Mouse (Mus musculus) kidney, adult 11 months (tissue): ENCODE data around the gene Stac2.

Experiments
- DNase-seq: peaks from one replicate; pipeline ENCODE4 v3.0.0; 2022

Gene Stac2

DNA sequence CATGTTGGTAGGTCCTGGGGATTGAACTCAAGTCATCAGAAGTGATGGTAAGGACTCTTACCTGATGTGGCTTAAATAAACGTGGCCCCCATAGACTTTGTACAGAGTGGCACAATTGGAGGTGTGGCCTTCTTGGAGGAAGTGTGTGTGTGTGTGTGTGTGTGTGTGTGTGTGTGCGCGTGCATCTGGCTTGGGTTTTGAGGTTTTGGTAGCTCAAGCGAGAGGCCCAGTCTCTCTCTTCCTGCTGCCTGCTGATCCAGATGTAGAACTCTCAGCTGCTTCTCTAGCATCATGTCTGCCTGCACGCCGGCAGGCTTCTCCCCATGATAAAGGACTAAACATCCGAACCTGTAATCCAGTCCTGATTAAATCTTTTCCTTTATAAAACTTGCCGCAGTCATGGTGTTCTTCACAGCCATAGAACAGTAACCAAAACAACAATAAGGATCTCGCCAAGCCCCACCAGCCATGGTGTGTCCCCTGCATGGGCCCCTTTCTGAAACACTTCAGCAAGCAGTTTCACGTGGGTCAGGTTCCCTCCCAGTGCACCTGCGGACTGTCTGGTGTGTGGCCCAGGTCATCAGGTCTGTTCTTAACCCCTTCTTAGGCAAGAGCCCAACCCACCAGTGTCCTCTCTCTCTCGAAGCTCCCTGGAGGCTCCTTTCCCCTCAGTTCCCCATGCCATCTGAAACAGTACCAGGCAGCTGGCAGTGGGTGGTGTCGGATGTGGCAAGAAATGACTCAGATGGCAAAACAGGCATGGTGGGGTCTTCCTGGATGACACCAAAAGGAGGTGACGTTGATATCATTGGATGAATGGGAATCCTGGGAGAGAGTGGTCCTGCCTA is 3.4 kb downstream of the Stac2 start:
- DNase-seq, result no peak

DNA sequence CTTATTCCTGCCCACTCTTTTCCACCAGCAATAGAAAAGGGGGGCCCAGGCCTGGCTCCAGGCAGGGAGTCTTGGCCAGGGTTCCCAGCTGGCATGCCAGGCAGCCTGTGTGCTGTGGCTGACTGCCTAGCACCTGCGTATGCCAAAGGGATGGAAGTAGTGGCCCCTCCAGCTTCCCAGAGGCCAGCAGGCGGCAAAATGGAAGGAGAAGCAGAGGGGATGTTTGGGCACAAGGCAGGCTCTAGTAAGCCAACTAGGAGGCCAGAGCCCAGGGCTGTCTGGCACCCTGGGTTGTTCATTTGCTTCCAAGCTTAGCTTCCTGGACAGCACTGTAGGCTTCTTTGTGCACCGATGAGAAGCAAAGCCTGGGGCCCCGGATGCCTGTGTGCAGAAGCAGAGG is 5.5 kb downstream of the Stac2 start:
- no peak for DNase-seq

DNA sequence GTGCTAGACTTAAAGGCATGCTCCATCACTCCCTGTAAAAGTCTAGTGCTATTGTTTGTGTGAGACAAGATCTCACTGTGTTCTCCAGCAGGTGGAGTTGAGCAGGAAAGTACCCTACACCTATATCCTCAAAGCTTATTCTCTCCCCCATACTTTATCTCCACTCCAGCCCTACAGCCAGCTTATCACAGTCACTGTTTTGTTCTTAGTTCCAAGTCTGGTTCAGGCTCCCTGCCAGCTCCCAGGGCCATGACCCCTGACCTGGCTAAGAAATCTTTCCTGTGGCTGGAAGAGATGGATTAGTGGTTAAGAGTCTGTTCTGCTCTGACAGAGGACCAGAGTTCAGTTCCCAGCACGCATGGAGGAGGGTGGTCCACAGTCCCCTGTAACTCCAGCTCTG is 6.8 kb downstream of the Stac2 start:
- no peak for DNase-seq

DNA sequence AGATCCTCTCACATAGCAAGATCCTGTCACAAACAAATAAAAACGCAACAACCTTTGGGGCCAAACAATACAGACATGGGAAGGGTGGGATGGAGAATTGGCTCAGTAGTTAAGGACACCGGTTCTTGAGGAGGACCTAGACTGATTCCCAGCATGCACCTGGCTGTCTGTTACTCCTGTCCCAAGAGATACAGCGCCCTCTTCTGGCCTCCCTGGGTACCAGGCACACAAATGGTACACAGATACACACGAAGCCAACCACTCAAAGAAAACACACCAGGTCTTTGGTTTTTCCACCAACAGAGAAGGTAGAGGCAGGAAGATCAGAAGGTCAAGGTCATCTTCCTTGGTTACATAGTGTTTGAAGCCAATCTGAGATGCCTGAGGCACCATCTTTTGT is 7.7 kb downstream of the Stac2 start:
- DNase-seq, result no peak

DNA sequence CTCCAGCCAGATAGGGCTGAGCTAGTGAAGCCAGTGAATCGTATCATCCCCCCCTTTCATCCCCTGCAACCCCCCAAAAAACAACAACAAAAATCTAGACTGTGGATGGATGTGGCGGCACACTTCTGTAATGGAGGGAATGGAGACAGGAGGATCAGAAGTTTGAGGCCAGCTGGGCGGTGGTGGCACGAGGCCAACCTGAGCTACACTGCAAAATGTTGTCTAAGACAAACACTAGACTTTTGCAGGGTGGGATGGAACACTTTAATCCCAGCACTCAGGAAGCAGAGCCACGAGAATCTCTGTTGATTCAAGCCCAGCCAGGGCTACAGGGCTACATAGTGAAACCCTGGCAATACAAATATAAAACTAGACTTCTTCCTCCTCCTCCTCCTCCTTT is 9.2 kb downstream of the Stac2 start:
- no peak for DNase-seq

DNA sequence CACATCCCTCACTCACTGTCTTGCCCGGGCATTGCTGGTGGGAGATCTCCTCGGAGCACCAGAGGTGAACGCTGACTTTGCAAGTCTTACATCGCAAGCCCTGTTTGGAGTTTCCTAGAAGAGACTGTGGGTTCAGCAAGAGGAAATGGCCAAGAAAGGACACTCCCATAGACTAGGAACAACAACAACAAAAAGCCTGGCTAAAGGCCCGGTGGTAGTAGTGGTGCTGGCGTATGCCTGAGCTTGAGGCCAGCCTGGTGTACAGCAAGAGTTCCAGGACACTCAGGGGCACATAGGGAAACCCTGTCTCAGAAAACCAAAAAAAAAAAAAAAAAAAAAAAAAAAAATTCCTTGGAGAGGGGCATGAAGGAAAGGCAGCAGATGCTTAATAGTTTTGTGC is 10.5 kb downstream of the Stac2 start:
- DNase-seq, result no peak

DNA sequence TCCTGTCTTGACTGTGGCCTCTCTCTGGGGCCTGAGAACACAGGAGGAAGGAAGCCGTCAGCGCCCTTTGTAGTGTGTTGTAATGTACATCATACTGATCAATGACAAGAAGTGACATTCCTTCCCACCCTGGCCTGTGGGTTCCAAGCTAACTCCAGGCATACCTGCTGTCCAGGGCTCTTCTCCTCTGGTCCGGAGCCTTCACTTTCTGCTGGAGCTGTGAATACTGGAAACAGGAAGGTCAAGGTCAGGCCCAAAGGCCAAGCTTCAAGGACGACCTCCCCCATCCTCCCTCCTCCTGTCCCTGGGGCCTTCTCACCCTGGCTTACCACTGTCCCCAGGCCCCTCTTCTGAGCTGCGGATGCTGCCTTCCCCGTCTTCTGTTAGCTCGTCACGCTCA is 12.3 kb downstream of the Stac2 start:
- no peak for DNase-seq

DNA sequence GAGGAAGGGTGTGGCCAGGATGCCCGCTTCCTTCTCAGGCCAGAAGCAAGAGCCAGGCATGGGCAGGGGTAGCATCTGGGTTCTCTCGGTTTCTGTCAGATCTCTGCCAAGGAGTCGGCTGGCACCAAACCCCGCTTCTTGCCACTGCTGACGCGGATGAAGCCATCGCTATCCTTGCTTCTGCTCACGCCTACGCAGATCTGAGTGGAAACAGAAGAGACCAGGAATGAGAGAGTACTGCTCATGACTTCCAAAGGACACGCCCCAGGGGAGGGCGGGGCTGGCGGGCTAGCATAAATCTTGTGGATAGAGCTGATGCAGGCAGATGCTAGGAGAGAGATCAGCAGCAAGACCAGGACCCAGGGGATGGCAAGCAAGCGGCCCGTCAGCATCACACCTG is 15.4 kb downstream of the Stac2 start:
- no peak for DNase-seq

DNA sequence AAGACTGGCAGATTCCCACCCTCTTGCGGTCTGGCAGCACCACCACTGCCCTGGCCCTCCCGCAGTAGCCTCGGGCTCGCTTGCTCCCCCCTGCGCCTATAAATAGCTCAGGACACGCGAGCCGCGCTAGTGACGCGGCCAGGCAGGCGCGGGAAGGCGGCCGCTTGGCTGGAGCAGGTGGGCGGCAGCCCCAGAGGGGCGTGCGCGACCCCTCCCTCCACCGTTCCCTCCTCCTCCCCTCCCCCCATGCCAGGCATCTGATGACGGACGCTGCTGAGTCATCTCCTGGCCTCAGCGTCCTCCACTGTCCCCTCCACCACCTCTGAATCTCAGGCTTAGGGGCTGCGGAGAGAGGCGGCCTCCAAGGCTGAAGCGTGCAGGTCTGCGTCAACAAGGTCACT is 17.3 kb downstream of the Stac2 start:
- DNase-seq, result no peak

DNA sequence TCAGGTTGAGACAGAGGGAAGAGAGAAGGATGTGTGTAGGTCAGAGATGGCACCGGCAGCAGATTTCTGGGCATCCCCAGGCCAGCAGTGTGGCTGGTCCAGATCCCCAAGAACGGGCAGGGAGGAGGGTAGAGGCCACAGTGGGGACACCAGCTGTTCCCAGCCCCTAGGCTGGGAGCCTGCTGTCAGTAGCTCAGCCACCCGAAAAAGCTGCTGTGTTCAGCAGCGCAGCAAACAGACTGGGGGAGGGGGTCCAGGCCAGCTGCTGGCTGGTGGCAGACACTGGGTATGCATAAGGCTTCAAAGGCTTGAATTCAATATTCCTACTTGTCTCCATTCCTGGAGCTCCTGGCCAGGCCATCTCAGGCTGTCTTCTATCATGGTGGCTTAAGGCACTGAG is 18.4 kb downstream of the Stac2 start:
- DNase-seq, result no peak

DNA sequence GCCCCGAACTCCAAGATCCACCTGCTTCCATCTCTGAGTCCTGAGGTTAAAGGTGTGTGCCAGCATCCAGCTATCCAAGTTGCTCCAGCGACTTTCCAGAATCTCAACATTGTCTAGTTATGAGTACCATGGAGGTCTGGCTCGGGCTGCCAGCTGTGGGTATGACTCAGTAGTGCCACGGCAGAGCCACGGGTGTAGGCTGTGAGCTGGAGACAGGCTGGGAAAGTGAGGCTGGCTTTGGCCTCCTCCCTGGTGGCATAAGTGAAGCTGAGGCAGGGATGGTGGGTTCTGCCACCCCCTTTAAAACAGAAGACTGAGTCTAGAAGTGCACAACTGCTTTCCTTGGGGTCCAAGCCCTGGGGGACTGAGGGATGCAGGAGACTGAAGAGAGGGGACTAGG is 19.2 kb downstream of the Stac2 start:
- DNase-seq, result no peak

DNA sequence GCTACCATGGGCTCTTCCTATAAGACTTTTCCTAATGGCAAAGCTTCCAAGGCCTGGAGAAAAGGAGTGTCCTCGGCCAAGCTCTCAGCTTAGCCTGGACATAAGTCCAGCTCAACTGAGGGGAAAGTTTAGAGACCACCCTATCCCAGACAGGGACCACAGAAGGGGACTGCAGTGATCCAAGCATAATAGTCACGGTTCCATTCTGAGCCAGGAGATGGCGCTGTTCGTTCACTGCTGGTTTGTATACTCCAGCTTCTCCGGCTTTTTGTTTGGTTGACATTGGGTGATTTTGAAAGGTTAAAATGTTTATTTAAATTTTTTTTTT is 21.9 kb downstream of the Stac2 start:
- peak; percentile 44 for DNase-seq

DNA sequence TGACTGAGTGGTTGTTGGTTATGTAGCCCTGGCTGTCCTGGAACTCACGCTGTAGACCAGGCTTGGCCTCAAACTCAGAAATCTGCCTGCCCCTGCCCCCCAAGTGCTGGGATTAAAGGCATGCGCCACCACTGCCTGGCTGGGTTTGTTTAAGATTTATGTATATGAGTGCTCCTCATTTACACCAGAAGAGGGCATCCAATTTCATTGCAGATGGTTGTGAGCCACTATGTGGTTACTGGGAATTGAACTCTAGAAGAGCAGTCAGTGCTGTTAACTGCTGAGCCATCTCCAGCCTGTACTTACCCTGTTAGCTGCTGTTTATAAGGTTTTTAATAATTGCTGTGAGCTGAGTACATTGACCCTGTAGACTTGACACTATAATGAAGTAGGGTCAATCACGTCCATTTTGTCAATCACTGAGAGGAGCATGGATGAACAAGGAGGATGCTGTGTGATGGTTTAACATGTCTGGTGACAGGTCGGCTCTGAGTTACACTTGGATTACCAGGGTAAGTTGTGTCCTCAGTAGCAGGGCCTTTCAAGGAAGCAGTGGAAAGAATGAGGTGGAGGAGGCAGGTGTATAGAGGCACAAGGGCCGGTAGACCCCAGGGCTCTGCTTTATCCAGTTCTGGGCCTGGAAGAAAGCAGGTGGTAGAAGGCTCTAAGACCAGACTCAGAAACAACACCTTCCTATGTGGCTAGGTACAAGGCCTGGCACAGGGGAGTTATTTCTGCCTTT is 22.4 kb downstream of the Stac2 start:
- no peak for DNase-seq

DNA sequence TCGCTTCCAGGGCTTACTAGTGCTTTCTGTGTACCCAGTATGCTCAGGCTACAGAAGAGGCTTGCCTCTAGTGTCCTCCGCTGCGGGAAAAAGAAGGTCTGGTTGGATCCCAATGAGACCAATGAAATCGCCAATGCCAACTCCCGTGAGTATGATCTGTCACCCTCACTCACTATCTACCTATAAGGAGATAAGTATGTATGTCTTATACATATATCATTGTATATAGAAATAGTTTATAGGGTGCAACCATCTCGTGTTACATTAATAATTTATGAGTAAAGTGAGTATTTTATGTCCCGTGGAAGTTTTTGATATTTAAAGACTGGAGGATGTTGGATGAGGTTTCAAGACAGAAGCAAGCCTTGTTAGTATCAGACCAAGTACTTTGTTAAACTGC is 25.5 kb downstream of the Stac2 start:
- DNase-seq, result no peak

DNA sequence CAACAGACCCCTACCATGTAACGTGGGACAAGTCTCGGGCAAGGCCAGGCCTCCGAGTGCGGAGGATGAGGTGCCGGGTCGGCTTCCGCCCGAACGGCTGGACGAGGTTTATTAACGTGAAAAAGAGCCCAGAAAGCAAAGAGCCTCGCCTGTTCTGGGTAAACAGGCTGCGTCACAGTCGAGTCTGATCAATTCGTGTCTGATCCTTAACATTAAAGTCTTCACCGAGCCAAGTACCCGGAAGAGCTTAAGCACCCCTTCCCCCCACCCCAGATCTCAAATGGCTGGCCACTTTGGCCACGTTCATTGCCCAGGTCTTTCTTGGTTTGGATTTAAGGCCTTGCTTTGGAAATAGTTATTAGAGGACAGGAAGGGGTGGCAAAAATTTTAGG is 26.0 kb downstream of the Stac2 start:
- no peak for DNase-seq

DNA sequence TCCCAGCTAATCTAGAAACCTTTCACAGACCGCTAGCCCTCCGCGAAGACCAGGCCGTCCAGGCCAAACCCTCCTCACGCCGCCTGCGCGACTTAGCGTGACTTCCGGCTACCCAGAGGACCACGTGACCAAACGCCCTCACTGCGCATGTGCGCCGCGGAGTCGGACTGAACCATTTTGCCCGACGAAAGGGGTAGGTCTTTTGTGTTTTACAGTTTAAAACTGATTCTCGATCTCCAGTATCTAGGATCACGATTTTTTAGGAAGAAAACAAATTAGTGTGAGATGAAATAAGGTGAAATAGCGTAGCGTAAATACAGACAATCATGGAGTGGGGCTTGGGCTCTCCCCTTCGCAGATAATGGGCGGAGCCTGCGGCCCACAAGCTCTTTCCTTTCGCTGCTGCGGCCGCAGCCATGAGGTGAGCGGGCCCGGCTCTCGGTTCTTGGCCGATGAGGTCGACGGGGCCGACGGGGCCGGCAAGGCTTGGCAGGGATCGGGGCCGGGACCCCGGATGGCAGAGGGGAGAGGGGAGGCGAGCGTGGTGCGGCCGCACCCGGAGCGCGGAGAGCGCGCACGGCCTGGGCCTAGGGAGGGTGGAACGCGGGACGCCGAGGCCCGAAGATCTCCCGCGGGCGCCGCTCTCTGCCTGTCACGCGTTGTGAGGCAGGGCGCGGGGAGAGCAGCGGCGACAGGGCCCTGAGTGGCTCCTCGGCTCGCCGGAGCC is 26.5 kb downstream of the Stac2 start, which contains the start of gene Rpl19:
TSS of gene Rpl19 (plus strand) at position 141 of the 727 bp plus-strand sequence.
- DNase-seq, result peak; percentile 88

DNA sequence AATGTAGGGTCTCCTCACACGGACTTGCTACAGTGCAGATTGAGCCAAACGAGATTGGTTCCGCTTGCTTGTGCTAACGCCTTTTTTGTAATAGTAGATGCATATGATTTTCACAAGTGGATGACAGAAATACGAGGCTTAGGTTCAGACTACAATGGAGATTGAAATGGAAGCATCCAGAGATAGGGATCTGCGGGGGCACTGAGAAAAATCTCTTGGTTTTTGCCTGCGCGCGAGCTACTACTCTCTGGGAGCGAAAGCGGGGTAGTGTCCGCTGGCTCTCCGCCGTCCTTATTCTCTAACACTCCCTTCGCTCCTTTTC is 27.1 kb downstream of the Stac2 start:
- no peak for DNase-seq

DNA sequence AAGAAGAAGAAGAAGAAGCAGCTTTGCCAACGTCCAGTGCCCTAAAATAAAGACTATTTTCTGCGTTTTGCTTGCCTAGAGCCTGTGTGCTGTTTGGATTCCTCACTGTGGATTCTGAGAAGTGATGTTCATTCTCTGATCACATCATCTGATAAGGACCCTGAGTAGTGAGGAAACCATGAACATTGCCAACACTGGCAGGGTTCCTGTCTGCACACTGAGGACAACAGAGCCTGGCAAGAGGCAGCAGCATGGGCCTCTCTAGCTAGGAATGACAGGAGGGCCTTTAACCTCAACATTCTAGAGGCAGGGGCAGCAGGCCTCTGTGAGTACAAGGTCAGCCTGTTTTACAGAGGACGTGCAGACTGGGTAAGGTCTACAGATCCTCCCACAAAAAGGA is 28.7 kb downstream of the Stac2 start:
- DNase-seq, result no peak

DNA sequence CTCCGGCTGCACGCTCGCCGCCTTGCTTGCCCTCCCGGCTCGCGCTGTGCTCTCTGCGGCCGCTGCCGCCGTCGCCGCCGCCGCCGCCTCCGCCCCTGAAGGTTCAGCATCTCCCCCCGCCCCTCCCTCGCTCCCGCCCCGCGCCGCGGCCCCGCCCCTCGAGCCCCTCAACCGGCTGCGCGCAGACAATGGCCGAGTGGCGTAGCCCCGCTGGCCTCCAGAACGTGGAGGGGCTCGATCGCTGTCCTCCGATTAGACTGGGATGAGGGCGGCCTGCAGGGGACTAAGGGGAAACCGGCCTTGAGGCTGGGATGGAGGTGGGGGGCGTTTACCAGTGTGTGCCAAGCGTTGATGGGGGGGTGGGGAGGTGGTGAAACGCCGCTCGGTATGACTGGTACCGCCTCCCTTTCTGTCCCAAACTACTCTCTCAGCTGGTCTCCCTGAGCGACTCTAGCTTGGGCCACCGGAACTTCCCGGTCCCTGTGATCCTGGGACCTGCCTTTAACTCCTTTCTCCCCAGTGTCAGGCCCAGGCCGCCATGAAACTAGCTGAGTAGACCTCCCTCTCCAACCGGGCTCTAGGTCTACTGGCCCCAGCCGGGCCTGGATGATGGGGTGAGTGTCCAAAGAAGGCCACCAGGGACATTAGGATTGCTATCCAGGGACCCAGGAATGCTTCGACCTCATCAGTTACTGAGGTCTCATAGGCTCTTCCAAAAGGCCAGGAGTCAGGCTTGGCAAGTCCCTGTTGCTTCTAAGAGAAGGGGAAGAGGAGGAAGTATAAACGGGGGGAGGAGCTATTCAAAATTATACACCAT is 30.5 kb downstream of the Stac2 start, which contains the start of gene Cacnb1:
TSS of gene Cacnb1 (minus strand) at position 480 of the 817 bp plus-strand sequence.
- DNase-seq, result peak; percentile 56

DNA sequence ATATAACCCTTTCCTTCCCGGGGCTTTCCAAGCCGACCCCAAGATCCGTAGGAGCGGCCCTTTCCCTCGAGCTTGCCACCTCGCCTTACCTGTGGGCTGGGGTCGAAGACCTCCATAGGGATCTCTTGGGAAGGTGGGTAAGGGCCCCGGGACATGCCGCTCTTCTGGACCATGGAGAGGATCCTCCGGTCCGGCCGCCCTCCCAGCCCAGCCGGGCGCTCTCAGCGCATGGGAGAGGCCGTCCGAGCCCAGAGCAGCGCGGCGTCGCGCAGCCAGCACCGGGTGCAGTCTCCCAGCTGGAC is 31.1 kb downstream of the Stac2 start:
- no peak for DNase-seq

DNA sequence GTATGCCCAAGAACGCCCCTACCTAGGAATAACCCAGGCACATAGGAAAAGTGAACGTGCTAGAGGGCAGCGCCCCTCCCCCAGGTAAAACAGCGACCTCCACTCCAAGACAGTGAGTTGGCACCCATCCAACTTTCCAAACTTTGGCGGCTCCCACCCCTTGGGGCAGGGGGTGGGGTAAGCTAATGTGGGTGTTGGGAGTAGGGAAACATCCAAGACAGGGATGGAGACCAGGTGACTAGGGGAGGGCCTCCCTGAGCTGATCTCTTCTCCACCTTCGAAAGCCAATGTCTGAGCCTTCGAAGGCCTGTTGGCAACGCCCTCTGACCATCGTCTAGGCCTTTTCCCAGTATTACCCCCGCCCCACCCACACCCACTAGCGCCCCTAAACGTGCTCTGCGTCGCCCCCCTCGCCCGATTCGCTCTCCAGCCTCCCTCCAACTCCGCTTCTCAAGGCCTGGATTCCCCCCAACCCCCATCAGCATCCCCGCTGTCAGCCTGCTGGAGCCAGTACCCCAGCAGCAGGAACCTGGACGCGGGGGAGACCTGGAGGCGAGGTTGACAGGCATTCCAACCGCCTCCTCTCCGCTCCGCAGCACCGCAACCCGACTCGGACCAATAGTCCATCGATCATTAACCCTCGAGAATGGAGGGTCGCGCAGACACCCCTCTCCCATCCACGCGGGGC is 31.6 kb downstream of the Stac2 start:
- DNase-seq, result no peak

DNA sequence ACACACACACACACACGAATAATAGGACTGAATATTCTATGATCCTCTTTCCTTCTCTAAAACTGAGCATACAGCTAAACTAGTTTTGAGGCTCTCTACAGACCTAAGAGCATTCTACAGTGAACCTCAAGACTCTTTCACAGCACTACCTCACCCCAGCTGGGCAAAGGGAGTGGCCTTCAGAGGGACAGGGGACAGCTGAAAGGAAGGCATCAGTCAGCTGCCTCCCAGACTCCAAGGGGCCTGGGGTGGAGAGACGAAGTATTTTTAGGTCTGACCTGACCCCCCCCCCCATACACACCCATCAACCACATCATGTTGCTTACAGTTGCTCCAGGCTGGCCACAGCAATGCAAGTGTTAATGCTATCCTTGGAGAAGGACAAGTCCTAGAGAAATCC is 32.1 kb downstream of the Stac2 start:
- no peak for DNase-seq

DNA sequence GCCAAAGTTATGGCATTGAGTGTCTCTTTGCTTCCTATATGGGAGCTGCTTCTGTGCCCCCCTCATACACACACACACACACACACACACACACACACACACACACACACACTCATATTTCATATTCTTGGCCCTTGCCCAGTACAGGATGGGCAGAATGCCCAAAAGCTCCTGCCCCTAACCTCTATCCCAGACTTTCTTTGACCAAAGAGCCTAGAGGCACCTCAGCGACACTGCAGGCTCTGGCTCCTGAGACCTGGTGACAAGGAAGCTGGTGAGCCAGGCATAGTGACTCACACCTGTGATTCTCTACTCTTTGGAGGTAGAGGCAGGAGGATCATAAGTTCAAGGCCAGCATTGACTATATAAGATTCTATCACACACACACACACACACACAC is 32.6 kb downstream of the Stac2 start:
- DNase-seq, result no peak
